25 mouse cellular contexts compared by ENCODE assay signal in genomic region chr11:117373870-117374269, GRCm38 (mm10).
A peak's percentile ranks its signal among the peaks of the same experiment; 100 is the strongest.
DNase-seq lines count a peak whose midpoint lies in the region; ATAC-seq and TF ChIP-seq lines count a peak whose summit lies in the region.
"Had no signal": no experiment of that assay in that cellular context is flagged by ENCODE, and none has a peak within 500 bp of the region (broad histone marks: within the 10 kb centered on the region; RNA-seq: fewer than 3 reads in every experiment).

No protein-coding gene starts in this region.

- H3K9ac ChIP-seq in forebrain, embryonic 11.5 days (ENCODE audit: low read length): no peak overlapping the region
- 0 out of 2 replicates have a peak overlapping the region, but pooled peaks have one; percentile 11 for H3K9ac ChIP-seq in heart, embryonic 13.5 days
- H3K9ac ChIP-seq in heart, adult 2 months (ENCODE audit: low read depth, low read length): no peak overlapping the region
- no peak overlapping the region for H3K9ac ChIP-seq in midbrain, postnatal 0 days (replicated peaks; ENCODE audit: low read length, poor library complexity, severe bottlenecking)
- H3K9ac ChIP-seq: embryonic facial prominence, embryonic 12.5 days; hindbrain, embryonic 14.5 days had no signal

- no peak for DNase-seq in forebrain, embryonic 10.5 days (ENCODE audit: extremely low spot score, low spot score)
- DNase-seq in forebrain, embryonic 11.5 days (ENCODE audit: low spot score): no peak
- no peak for DNase-seq in heart, adult 2 months
- no peak for DNase-seq in midbrain, embryonic 10.5 days (ENCODE audit: low spot score)
- no peak for DNase-seq in midbrain, postnatal 0 days (ENCODE audit: low spot score)
- peak; percentile 51 for DNase-seq in brain, adult 2 months (ENCODE audit: low read depth, low spot score)
- DNase-seq in cerebellum, adult 9-10 months: no peak
- DNase-seq: adrenal gland, postnatal 14 days; B cell, adult 2 months; cerebellum, adult 2 months; embryo, embryonic 11 days; gastrocnemius, postnatal 36 days; heart, adult 18-20 months; kidney, adult 8-10 months had no signal

- ATAC-seq in forebrain, embryonic 11.5 days (replicated peaks; ENCODE audit: low FRiP score): no peak
- no peak for ATAC-seq in heart, embryonic 13.5 days (ENCODE audit: extremely low read depth, insufficient number of reproducible peaks, low FRiP score, low TSS enrichment)
- no peak for ATAC-seq in midbrain, postnatal 0 days (ENCODE audit: low FRiP score)
- ATAC-seq: activated CD4-positive, CD25-positive, alpha-beta regulatory T cell, adult 4 months; CD4-positive, CD25-positive, alpha-beta regulatory T cell, adult 4 months; forebrain, embryonic 16.5 days; inflammation-experienced regulatory T-cells, adult 6 months; intestine, postnatal 0 days; Patski had no signal

- no peaks in the 10 kb centered on the region for H3K79me2 ChIP-seq in heart, adult 2 months (replicated peaks; ENCODE audit: control insufficient read depth, insufficient read depth, low read length)

- H3K27me3 ChIP-seq in forebrain, embryonic 10.5 days (ENCODE audit: poor library complexity, severe bottlenecking): peaks cover 23% of the 10 kb centered on the region
- H3K27me3 ChIP-seq in forebrain, embryonic 11.5 days (ENCODE audit: control insufficient read depth, insufficient read depth, low read length): no peaks in the 10 kb centered on the region
- peaks cover 15% of the 10 kb centered on the region for H3K27me3 ChIP-seq in heart, embryonic 13.5 days (replicated peaks)
- no peaks in the 10 kb centered on the region for H3K27me3 ChIP-seq in heart, adult 2 months (ENCODE audit: control insufficient read depth, insufficient read depth, low read length)
- H3K27me3 ChIP-seq in midbrain, embryonic 10.5 days (ENCODE audit: low read depth, poor library complexity, severe bottlenecking): peaks cover 13% of the 10 kb centered on the region
- no peaks in the 10 kb centered on the region for H3K27me3 ChIP-seq in midbrain, postnatal 0 days (ENCODE audit: insufficient read depth, low read length)
- H3K27me3 ChIP-seq: embryonic facial prominence, embryonic 12.5 days had no signal

- H3K4me3 ChIP-seq in forebrain, embryonic 10.5 days: no peak overlapping the region
- no peak overlapping the region for H3K4me3 ChIP-seq in forebrain, embryonic 11.5 days (ENCODE audit: low read depth, low read length)
- H3K4me3 ChIP-seq in heart, embryonic 13.5 days: no peak overlapping the region
- no peak overlapping the region for H3K4me3 ChIP-seq in heart, adult 2 months
- H3K4me3 ChIP-seq in midbrain, embryonic 10.5 days: no peak overlapping the region
- no peak overlapping the region for H3K4me3 ChIP-seq in midbrain, postnatal 0 days (ENCODE audit: low read depth, low read length)
- H3K4me3 ChIP-seq: embryonic facial prominence, embryonic 12.5 days; gastrocnemius, adult 2 months had no signal

- peaks cover 41% of the 10 kb centered on the region for H3K4me1 ChIP-seq in forebrain, embryonic 10.5 days
- H3K4me1 ChIP-seq in forebrain, embryonic 11.5 days (replicated peaks; ENCODE audit: control insufficient read depth, insufficient read depth, low read length): peaks cover 2% of the 10 kb centered on the region; the same call in 1 of the 2 replicates
- peaks cover 12% of the 10 kb centered on the region for H3K4me1 ChIP-seq in heart, embryonic 13.5 days
- no peaks in the 10 kb centered on the region for H3K4me1 ChIP-seq in heart, adult 2 months (ENCODE audit: control insufficient read depth, insufficient read depth, low read length)
- peaks cover 38% of the 10 kb centered on the region for H3K4me1 ChIP-seq in midbrain, embryonic 10.5 days
- H3K4me1 ChIP-seq in midbrain, postnatal 0 days (ENCODE audit: insufficient read depth, low read length): no peaks in the 10 kb centered on the region

- H3K4me2 ChIP-seq in forebrain, embryonic 11.5 days (ENCODE audit: low read depth, low read length, severe bottlenecking): no peak overlapping the region
- no peak overlapping the region for H3K4me2 ChIP-seq in heart, embryonic 13.5 days
- no peak overlapping the region for H3K4me2 ChIP-seq in midbrain, postnatal 0 days (ENCODE audit: low read depth, low read length, poor library complexity, severe bottlenecking)
- H3K4me2 ChIP-seq: embryonic facial prominence, embryonic 12.5 days; heart, embryonic 11.5 days; hindbrain, embryonic 14.5 days had no signal

- peak overlapping the region; percentile 48 for H3K27ac ChIP-seq in forebrain, embryonic 10.5 days
- H3K27ac ChIP-seq in forebrain, embryonic 11.5 days (ENCODE audit: low read depth, low read length): no peak overlapping the region
- H3K27ac ChIP-seq in heart, embryonic 13.5 days (replicated peaks): no peak overlapping the region
- no peak overlapping the region for H3K27ac ChIP-seq in heart, adult 2 months
- H3K27ac ChIP-seq in midbrain, embryonic 10.5 days (replicated peaks): peak overlapping the region; percentile 68
- H3K27ac ChIP-seq in midbrain, postnatal 0 days (ENCODE audit: low read depth, low read length): no peak overlapping the region
- H3K27ac ChIP-seq: gastrocnemius, adult 2 months; hindbrain, embryonic 14.5 days had no signal

- intact Hi-C loops in heart, adult 2 months (cut with DNase I): no loop called here

- no peaks in the 10 kb centered on the region for H3K9me3 ChIP-seq in forebrain, embryonic 10.5 days
- no peaks in the 10 kb centered on the region for H3K9me3 ChIP-seq in forebrain, embryonic 11.5 days (ENCODE audit: control insufficient read depth, low read length)
- no peaks in the 10 kb centered on the region for H3K9me3 ChIP-seq in heart, embryonic 13.5 days
- no peaks in the 10 kb centered on the region for H3K9me3 ChIP-seq in midbrain, embryonic 10.5 days (replicated peaks)
- H3K9me3 ChIP-seq in midbrain, postnatal 0 days (ENCODE audit: low read length): no peaks in the 10 kb centered on the region
- H3K9me3 ChIP-seq: embryonic facial prominence, embryonic 12.5 days had no signal

- no peaks in the 10 kb centered on the region for H3K36me3 ChIP-seq in forebrain, embryonic 10.5 days (replicated peaks)
- no peaks in the 10 kb centered on the region for H3K36me3 ChIP-seq in forebrain, embryonic 11.5 days (ENCODE audit: control insufficient read depth, insufficient read depth, low read length)
- no peaks in the 10 kb centered on the region for H3K36me3 ChIP-seq in heart, embryonic 13.5 days
- H3K36me3 ChIP-seq in heart, adult 2 months (ENCODE audit: control insufficient read depth, insufficient read depth, low read length): no peaks in the 10 kb centered on the region
- H3K36me3 ChIP-seq in midbrain, embryonic 10.5 days: no peaks in the 10 kb centered on the region
- H3K36me3 ChIP-seq in midbrain, postnatal 0 days (ENCODE audit: insufficient read depth, low read length): no peaks in the 10 kb centered on the region
- H3K36me3 ChIP-seq: embryonic facial prominence, embryonic 12.5 days had no signal

- TF ChIP-seq EP300 in heart, adult 2 months (IDR thresholded peaks at IDR 0.05; ENCODE audit: insufficient read depth, low read depth, low read length): no peak

- 31% methylated on average over 4 of the region's 4 CpGs for WGBS in forebrain, embryonic 10.5 days
- WGBS in forebrain, embryonic 11.5 days: 35% methylated on average over 4 of the region's 4 CpGs
- 31% methylated on average over 4 of the region's 4 CpGs for WGBS in heart, embryonic 13.5 days
- 49% methylated on average over 4 of the region's 4 CpGs for WGBS in heart, adult 2 months
- 36% methylated on average over 4 of the region's 4 CpGs for WGBS in midbrain, embryonic 10.5 days
- 25% methylated on average over 4 of the region's 4 CpGs for WGBS in midbrain, postnatal 0 days

- TF ChIP-seq POLR2A in heart, adult 2 months (IDR thresholded peaks at IDR 0.05; ENCODE audit: insufficient read depth, low read depth, low read length): no peak

- no peak for TF ChIP-seq CTCF in heart, adult 2 months (IDR thresholded peaks at IDR 0.05)
- TF ChIP-seq CTCF in midbrain, postnatal 0 days (IDR thresholded peaks at IDR 0.05): no peak

Comparison
In these comparisons a context has a peak if more than half of its experiments do, and no peak if none do; other contexts are left out.
1. H3K27ac ChIP-seq: peak in forebrain, embryonic 10.5 days (single experiment) and midbrain, embryonic 10.5 days (single experiment); none in forebrain, embryonic 11.5 days (single experiment), heart, embryonic 13.5 days (single experiment), heart, adult 2 months (single experiment) and midbrain, postnatal 0 days (single experiment).